Mouse (Mus musculus): ENCODE measurements at regions not wholly inside any gene's neighbourhood (a gene's known extent, or its start where the extent isn't known, plus 50 kb on each side); places are given as distances from the start of the nearest gene placed in this dataset.

GRCm38 (mm10) chr9:78925977-78926593, 310.7 kb downstream of the Cd109 start:
- Histone ChIP-seq H3K9ac (ENCODE audit: low read depth, low read length) (no peak overlapping the region), H3K4me1 (ENCODE audit: control insufficient read depth, insufficient read depth, low read length) (no peaks in the 10 kb centered on the region), H3K27me3 (ENCODE audit: control insufficient read depth, insufficient read depth, low read length) (no peaks in the 10 kb centered on the region), H3K4me3 (ENCODE audit: insufficient read depth, low read depth, low read length) (no peak overlapping the region), H3K27ac (replicated peaks; ENCODE audit: insufficient read depth, low read depth, low read length) (no peak overlapping the region), H3K36me3 (ENCODE audit: control insufficient read depth, insufficient read depth, low read length) (no peaks in the 10 kb centered on the region), H3K79me2 (ENCODE audit: control insufficient read depth, insufficient read depth, low read length) (no peaks in the 10 kb centered on the region)
- WGBS, result 85% methylated on average over 7 of the region's 7 CpGs
- DNase-seq (ENCODE audit: extremely low read depth, low read depth, low spot score), result no peak
- TF ChIP-seq POLR2A (IDR thresholded peaks at IDR 0.05; ENCODE audit: extremely low read depth, insufficient read depth, low read length) (no peak), CTCF (IDR thresholded peaks at IDR 0.05; ENCODE audit: low read depth, low read length) (no peak)

DNA sequence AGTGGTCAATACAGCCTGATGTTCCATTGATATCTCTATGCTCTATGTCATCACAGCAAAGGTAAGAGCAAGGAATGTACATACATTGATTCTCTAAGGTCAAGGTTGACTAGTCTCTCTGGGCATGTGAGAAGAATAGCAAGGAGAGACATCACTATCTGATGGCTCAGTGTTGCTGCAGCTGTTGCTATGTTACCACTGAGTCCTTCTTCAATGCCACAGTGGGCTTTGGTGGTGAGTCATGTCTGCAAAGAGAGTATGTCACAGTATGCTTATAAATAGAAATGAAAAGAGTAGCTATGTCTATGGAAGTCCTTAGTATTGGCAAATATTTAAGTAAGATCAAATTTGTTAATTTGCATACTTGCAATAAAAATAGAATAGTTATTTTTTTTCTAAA, 326.3 kb downstream of the Cd109 start:
- Histone ChIP-seq H3K27me3 (ENCODE audit: control insufficient read depth, insufficient read depth, low read length) (no peaks in the 10 kb centered on the region), H3K4me1 (ENCODE audit: control insufficient read depth, insufficient read depth, low read length) (no peaks in the 10 kb centered on the region), H3K79me2 (ENCODE audit: control insufficient read depth, insufficient read depth, low read length) (no peaks in the 10 kb centered on the region), H3K9ac (ENCODE audit: low read depth, low read length) (no peak overlapping the region), H3K36me3 (ENCODE audit: control insufficient read depth, insufficient read depth, low read length) (no peaks in the 10 kb centered on the region), H3K4me3 (ENCODE audit: insufficient read depth, low read depth, low read length) (no peak overlapping the region), H3K27ac (replicated peaks; ENCODE audit: insufficient read depth, low read depth, low read length) (no peak overlapping the region)
- TF ChIP-seq CTCF (IDR thresholded peaks at IDR 0.05; ENCODE audit: low read depth, low read length) (no peak), POLR2A (IDR thresholded peaks at IDR 0.05; ENCODE audit: extremely low read depth, insufficient read depth, low read length) (no peak)
- DNase-seq (ENCODE audit: extremely low read depth, low read depth, low spot score), result no peak

DNA sequence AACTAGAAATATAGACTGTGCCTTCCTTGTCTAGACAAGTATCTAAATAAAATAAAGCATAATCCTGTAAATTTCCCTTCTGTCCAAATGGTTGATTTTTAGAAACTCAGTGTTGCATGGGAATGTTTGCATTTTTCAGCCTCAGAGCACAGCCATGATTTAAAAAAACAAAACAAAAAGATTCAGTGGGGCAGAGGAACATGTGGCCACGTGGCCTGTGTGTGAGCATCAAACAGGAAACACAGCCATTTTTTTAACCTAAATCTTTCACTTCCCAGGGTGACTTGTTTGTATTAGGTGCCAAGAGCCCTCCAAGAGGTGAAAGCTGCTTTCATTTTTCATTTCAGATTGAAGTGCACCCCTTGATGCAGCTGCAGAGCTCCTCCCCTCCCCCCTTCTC, 349.5 kb downstream of the Cd109 start:
- no peaks in the 10 kb centered on the region for H3K4me1 ChIP-seq (ENCODE audit: control insufficient read depth, insufficient read depth, low read length)
- no peaks in the 10 kb centered on the region for H3K36me3 ChIP-seq (ENCODE audit: control insufficient read depth, insufficient read depth, low read length)
- TF ChIP-seq CTCF (IDR thresholded peaks at IDR 0.05; ENCODE audit: low read depth, low read length) (no peak), POLR2A (IDR thresholded peaks at IDR 0.05; ENCODE audit: extremely low read depth, insufficient read depth, low read length) (no peak)
- WGBS, result 45% methylated on average over 1 of the region's 1 CpGs
- H3K27me3 ChIP-seq (ENCODE audit: control insufficient read depth, insufficient read depth, low read length), result no peaks in the 10 kb centered on the region
- no peak overlapping the region for H3K9ac ChIP-seq (ENCODE audit: low read depth, low read length)
- H3K79me2 ChIP-seq (ENCODE audit: control insufficient read depth, insufficient read depth, low read length), result no peaks in the 10 kb centered on the region
- H3K27ac ChIP-seq (replicated peaks; ENCODE audit: insufficient read depth, low read depth, low read length), result no peak overlapping the region
- DNase-seq (ENCODE audit: extremely low read depth, low read depth, low spot score), result no peak
- H3K4me3 ChIP-seq (ENCODE audit: insufficient read depth, low read depth, low read length), result no peak overlapping the region

DNA sequence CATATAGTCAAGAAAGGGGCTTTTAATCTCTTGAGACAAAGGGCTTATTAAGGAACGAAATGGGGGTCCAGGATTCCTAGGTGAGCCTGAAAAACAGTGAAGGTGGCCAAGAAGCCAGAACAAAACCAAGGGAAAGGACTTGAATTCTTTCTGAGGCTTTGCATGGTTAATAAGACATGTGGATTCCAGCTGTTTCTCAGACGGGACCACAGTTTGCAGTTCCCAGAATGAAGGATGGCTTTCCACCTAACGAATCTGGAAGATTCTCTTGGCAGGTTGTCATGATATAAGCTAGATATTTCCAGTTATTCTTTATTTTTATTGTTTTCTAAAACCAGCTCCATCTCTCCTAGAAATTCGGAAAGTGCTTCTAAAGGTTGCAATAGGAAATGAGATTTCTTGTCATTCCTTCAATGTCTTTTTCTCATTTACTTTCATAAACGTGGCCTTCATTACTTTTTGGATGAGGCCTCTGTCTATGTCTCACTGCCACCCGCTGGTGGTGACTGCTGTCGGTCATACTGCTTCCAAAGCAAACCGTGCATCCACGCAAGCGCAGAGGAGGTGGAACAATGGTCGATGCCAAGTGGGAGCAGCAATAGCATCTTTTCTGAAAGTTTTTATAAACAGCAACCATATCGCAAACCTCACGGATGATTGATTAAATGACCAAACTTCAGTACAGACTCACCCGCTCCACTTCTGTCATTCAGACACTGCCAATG, 350.0 kb downstream of the Cd109 start:
- Histone ChIP-seq H3K9ac (ENCODE audit: low read depth, low read length) (no peak overlapping the region), H3K27ac (replicated peaks; ENCODE audit: insufficient read depth, low read depth, low read length) (no peak overlapping the region), H3K4me1 (ENCODE audit: control insufficient read depth, insufficient read depth, low read length) (no peaks in the 10 kb centered on the region), H3K4me3 (ENCODE audit: insufficient read depth, low read depth, low read length) (no peak overlapping the region), H3K36me3 (ENCODE audit: control insufficient read depth, insufficient read depth, low read length) (no peaks in the 10 kb centered on the region), H3K79me2 (ENCODE audit: control insufficient read depth, insufficient read depth, low read length) (no peaks in the 10 kb centered on the region), H3K27me3 (ENCODE audit: control insufficient read depth, insufficient read depth, low read length) (no peaks in the 10 kb centered on the region)
- TF ChIP-seq CTCF (IDR thresholded peaks at IDR 0.05; ENCODE audit: low read depth, low read length) (no peak), POLR2A (IDR thresholded peaks at IDR 0.05; ENCODE audit: extremely low read depth, insufficient read depth, low read length) (no peak)
- 73% methylated on average over 14 of the region's 14 CpGs for WGBS
- DNase-seq (ENCODE audit: extremely low read depth, low read depth, low spot score), result no peak

- TF ChIP-seq CTCF (IDR thresholded peaks at IDR 0.05; ENCODE audit: low read depth, low read length), result no peak
- no peak for TF ChIP-seq POLR2A (IDR thresholded peaks at IDR 0.05; ENCODE audit: extremely low read depth, insufficient read depth, low read length)
- H3K79me2 ChIP-seq (ENCODE audit: control insufficient read depth, insufficient read depth, low read length), result no peaks in the 10 kb centered on the region
- H3K36me3 ChIP-seq (ENCODE audit: control insufficient read depth, insufficient read depth, low read length), result no peaks in the 10 kb centered on the region
- no peak overlapping the region for H3K4me3 ChIP-seq (ENCODE audit: insufficient read depth, low read depth, low read length)
- WGBS, result 73% methylated on average over 3 of the region's 3 CpGs
- no peak for DNase-seq (ENCODE audit: extremely low read depth, low read depth, low spot score)
- no peak overlapping the region for H3K27ac ChIP-seq (replicated peaks; ENCODE audit: insufficient read depth, low read depth, low read length)
- no peak overlapping the region for H3K9ac ChIP-seq (ENCODE audit: low read depth, low read length)
- H3K27me3 ChIP-seq (ENCODE audit: control insufficient read depth, insufficient read depth, low read length), result no peaks in the 10 kb centered on the region
- H3K4me1 ChIP-seq (ENCODE audit: control insufficient read depth, insufficient read depth, low read length), result no peaks in the 10 kb centered on the region
These were observed 356.4 kb downstream of the Cd109 start for GRCm38 (mm10) chr9:78971731-78972130.

DNA sequence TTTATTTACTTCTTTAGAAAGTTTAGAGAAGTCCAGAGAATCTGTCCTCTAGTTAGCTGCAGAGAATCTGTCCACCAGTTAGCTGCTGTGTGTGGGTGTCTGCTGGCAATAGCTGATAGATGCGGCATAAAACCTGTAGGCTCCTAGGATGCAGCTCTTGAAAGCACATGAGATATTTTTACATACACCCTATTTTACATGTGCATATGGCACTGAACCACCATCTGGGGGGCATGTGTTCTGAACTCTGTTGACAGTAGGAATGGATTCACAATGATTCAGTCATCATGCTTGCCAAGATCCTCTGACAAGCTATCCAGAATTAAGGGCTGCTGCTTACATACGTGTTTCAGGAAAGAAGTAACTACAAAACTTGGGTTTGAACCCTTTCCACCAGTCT, 368.4 kb downstream of the Cd109 start:
- Histone ChIP-seq H3K27me3 (ENCODE audit: control insufficient read depth, insufficient read depth, low read length) (no peaks in the 10 kb centered on the region), H3K4me1 (ENCODE audit: control insufficient read depth, insufficient read depth, low read length) (no peaks in the 10 kb centered on the region), H3K9ac (ENCODE audit: low read depth, low read length) (no peak overlapping the region), H3K36me3 (ENCODE audit: control insufficient read depth, insufficient read depth, low read length) (no peaks in the 10 kb centered on the region), H3K4me3 (ENCODE audit: insufficient read depth, low read depth, low read length) (no peak overlapping the region), H3K27ac (replicated peaks; ENCODE audit: insufficient read depth, low read depth, low read length) (no peak overlapping the region), H3K79me2 (ENCODE audit: control insufficient read depth, insufficient read depth, low read length) (no peaks in the 10 kb centered on the region)
- no peak for TF ChIP-seq POLR2A (IDR thresholded peaks at IDR 0.05; ENCODE audit: extremely low read depth, insufficient read depth, low read length)
- TF ChIP-seq CTCF (IDR thresholded peaks at IDR 0.05; ENCODE audit: low read depth, low read length), result no peak
- DNase-seq (ENCODE audit: extremely low read depth, low read depth, low spot score), result no peak
- 92% methylated on average over 2 of the region's 2 CpGs for WGBS
